Mouse (Mus musculus): Measurements from ENCODE around the gene Gm26566.

Gene Gm26566

DNA sequence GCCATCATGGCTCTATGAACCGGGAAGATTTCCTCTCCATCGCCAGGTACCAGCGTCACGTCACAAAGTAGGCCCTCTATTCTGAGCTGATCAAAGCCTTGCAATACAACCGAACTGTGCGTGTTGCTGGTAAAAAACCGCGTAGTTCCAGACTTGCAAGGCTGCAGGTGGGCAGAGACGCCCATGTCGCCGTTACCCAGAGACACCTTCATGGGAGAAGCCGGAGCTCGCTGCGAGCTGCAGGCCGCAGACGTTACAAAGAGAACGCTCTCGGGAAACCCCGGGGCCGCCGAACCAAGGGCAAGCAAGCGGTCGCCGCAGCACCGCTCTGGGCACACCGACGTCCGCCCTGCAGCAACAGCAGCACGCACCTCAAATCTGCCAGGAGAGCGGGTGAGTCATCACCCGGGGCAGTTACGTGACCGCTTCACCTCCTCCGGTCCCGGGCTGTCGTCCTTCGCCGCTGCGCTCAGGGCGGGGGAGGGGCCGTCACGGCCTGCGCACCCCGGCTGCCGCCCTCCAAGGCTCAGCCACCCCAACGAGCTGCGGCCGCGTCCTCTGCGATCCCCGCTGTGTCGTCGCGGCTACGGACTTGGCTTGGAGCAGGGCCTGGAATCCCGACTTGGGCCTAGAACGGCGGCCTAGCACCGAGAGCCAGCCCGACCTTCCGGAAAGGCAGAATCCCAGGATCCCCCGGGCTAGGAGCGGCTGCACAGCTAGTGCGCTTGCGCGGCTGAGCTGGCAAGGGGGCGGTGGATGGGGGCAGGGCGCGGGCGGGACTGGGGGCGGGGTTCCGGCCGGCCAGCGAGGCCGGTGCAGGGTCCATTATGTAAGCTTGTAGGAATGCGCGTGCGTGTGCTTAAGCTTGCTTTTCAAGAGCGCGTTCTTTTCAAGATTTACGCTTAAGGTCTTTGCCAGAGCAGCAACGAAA lies at the start of gene Gm26566, which contains the start of gene Klhl9:
Gm26566 (plus strand) TSS at position 15 of the 931 bp plus-strand sequence.
Klhl9 (minus strand) TSS at position 675 of the 931 bp plus-strand sequence.
- ATAC-seq (ENCODE audit: insufficient number of reproducible peaks, low FRiP score, low TSS enrichment), result peak; percentile 92

DNA sequence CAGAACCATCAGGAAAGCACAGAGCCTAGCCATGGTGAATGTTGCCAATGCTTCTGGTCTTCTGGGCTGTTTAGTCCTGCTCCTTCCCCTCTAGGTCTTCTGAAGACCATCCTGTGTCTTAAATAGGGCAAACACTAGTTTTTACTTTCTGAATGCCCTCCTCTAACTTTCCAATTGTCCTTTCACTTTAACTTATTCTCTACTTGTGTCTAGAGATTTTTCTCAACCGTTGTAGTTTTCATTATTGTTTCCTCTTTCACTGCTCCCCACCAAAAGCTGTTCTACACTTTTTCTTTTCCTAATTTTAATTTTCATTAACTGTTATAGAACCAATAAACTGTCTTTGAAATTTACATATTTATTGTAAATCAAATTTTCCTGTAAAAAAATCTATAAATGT lies 44.8 kb upstream of the Gm26566 start, which contains the start of gene Ifna16:
Ifna16 (minus strand) TSS at position 101 of the 400 bp plus-strand sequence.
- no peak for ATAC-seq (ENCODE audit: insufficient number of reproducible peaks, low FRiP score, low TSS enrichment)

DNA sequence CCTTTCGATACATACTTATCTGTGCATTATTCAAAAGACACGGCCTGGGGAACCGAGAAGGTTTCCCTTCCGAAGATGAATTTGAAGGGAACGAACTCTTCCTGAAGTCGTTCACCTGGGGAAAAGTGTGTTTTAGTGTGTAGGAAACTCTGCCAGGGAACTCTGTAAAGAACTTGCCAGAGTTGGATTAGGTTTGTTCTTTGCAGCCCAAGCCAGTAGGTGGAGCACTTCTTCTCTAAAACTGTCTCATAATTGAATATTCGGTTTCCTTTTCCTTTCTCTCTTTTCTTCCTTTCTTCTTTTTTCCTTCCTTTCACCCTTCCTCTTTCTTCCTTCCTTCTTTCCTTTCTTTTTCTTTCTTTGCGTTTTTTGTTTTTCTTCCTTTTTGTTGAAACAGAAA lies 41.2 kb upstream of the Gm26566 start:
- ATAC-seq (ENCODE audit: insufficient number of reproducible peaks, low FRiP score, low TSS enrichment), result no peak

DNA sequence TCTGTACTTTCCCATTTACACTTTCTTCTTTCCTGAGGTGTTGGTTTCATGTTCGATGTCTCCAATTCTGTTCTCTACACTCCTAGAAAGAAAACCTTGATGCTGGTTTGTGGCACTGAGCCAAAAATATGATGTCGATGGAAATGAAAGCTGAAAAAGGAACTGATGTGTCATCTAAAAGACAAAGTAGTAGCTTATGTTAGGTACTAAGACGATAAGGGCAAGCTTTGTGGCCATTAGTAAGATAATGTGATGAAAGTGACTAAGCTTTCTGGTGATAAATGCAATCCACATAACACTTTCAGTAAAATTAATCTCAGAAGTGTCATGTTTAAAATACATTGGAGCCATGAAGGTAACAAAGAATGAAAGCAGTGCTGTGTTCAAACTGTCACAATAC lies 40.3 kb upstream of the Gm26566 start:
- ATAC-seq (ENCODE audit: insufficient number of reproducible peaks, low FRiP score, low TSS enrichment), result no peak

DNA sequence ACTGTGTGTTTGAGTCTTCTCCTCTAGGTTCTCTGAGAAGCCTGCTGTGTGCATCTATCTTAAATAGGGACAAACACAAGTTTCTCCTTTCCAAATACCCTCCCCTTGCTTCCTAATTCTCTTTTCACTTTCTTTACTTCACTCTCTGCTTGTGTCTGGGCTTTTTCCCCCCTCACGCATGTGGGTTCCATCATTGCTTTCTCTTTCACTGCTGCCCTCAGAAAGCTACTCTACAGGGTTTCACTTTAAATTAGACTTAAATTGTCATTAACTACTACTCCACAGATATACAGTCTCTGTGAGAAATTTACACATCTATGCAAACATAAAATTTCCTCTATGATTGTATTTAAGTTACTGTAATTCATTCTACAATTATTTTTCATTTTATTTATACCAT lies 37.8 kb upstream of the Gm26566 start, which contains the start of gene Ifna2:
Ifna2 (minus strand) TSS at position 101 of the 400 bp plus-strand sequence.
- ATAC-seq (ENCODE audit: insufficient number of reproducible peaks, low FRiP score, low TSS enrichment), result no peak

DNA sequence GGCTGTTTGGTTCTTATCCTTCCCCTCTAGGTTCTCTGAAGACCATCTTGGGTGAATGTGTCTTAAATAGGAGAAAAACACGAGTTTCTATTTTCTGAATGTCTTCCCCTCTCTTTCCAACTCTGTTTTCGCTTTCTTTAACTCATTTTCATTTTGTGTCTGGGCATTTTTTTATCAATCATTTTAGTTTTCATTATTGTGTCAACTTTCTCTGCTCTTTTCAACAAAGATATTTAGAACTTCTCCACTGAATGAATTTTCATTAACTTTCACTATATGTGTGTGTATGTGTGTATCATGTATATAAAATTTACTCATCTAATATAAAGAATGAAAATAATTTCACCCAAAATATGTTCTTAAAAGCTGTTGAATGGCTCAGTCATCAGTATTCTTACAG lies 30.3 kb upstream of the Gm26566 start, which contains the start of gene Ifnab:
Ifnab (minus strand) TSS at position 101 of the 400 bp plus-strand sequence.
- ATAC-seq (ENCODE audit: insufficient number of reproducible peaks, low FRiP score, low TSS enrichment), result no peak

DNA sequence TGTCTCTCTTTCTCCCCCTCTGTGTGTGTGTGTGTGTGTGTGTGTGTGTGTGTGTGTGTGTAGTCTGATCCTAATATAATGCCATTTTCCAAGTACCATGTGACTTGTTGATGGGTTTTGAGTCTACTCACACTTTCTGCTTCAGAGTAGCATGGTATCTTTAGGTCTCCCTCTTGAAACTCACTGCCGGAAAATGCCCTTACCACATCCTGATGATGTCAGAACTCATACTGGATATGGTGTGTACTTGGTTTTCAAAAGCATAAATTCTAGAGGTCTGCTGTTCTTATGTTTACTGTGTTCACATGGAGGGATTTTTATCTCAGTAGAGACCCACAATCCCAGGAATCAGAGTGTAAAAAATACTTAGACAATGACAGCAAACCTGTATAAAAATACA lies 29.1 kb upstream of the Gm26566 start:
- no peak for ATAC-seq (ENCODE audit: insufficient number of reproducible peaks, low FRiP score, low TSS enrichment)

DNA sequence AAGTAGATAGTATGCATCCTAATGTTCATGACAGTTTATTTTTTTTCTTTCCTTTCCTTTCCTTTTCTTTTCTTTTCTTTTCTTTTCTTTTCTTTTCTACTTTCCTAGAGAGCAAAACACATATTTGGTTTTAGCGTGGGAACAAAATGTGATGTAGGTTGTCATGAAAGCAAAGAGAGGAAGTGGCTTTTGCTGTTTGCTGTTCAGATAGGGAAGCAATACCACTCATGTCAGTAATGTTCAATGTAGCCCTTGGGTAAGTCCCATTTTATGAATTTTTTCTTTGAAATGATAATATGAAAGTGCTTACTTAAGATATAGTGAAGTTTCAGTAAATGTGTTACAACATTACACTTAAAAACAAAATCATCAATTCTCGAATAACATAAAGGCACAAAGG lies 28.2 kb upstream of the Gm26566 start:
- ATAC-seq (ENCODE audit: insufficient number of reproducible peaks, low FRiP score, low TSS enrichment), result no peak

DNA sequence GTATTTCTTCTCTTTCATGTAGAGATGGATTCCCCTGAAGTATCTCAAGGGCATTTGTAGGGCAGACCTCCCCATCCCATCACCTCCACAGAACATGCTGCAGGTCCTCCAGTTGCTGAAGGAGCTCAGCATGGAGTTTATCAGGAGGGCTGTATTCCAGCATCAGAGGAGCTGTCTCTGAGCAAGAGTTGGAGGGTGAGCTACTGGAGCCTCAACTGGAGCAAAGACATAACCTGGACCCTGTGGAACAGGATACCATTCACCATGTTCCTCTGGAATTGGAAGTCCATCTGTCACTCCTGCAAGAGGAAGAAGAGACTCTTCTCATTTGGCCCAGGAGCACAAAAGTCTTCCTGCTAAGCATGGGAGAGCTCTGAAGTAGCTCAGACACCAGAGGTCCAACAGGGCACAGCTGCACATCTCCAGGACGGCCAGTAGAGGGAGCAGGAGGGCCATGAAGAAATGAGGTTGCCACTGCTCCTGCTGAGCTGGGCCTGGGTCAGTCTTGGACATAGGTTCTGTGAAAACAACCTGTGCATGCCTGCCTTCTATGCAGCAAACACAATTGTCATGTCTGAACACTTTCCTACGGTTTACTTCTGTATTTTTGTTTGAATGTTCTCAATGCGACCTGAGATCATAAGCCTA lies 25.2 kb upstream of the Gm26566 start:
- peak; percentile 87 for ATAC-seq (ENCODE audit: insufficient number of reproducible peaks, low FRiP score, low TSS enrichment)

DNA sequence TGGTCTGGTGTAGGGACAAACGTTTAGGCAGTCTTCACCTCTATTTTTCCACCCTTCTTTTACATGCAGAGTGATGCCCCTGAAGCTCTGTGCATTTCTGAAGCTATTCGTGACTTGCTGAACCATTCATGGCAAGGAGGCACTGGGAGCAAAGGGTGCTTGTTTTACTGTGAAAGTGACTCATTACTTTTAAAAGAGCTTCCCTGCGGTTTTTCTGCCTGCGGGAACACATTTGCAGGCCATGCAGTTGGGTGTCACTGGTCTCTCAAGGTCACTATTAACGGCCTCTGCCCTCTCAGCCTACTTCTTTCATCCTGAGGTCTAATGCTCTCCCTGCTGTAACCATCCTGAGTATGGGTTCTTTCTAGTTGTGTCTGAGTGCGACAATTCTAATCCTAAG lies 24.5 kb upstream of the Gm26566 start:
- ATAC-seq (ENCODE audit: insufficient number of reproducible peaks, low FRiP score, low TSS enrichment), result no peak

DNA sequence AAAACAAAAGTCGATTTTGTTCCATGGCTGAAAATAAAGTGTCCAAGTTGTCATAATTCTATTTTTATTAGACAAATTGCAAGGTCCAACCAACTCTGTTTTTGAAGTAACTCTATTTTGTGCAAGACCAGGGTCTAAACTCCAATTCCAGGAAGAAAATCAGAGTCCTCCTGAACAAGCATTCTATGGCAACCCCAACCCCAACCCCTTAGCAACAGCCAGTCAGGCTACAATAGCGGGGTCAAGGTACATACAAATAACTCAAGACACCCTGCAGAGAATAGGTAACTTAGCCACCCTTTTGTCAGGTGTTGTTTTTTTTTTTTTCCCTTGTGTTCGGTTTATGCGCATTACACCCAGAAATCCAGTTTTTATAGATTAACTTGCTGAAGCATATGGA lies 23.9 kb upstream of the Gm26566 start:
- ATAC-seq (ENCODE audit: insufficient number of reproducible peaks, low FRiP score, low TSS enrichment), result no peak

DNA sequence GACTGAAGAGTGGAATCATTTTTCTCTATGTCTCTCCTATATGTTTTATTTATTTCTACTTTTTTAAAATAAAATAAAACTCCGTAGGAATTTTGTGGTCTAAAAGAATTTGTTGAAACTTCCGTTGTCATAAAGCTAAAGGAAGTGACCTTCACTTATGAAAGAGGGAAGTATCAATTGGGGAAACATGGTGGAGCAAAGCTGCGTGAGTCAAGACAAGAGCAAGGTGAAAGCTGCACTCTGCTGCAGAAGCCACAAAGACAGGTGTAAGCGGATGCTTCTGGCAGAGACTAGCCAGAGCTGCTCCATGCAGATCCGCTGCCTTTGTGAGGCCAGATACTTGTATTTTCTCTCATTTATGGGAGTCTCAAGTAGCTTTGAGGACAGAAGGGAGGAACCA lies 22.8 kb upstream of the Gm26566 start:
- no peak for ATAC-seq (ENCODE audit: insufficient number of reproducible peaks, low FRiP score, low TSS enrichment)

DNA sequence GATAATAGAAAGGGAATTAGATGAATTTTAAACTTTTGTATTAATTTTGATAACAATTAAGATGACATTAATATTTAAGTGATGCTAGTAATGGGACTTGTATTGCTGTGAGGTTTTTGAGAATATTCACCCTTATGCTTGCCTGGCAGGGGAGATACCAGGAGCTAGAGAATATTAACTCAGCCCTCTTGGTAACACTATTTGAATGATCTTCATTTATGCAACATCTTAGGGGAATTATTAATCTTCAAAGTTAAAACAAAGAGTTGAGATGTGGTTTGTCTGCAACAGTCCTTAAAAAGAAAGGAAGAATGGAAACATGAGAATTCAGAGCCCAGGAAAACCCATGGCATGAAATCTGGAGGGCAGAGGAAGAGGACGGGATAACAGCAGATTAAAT lies 22.3 kb upstream of the Gm26566 start:
- ATAC-seq (ENCODE audit: insufficient number of reproducible peaks, low FRiP score, low TSS enrichment), result no peak

DNA sequence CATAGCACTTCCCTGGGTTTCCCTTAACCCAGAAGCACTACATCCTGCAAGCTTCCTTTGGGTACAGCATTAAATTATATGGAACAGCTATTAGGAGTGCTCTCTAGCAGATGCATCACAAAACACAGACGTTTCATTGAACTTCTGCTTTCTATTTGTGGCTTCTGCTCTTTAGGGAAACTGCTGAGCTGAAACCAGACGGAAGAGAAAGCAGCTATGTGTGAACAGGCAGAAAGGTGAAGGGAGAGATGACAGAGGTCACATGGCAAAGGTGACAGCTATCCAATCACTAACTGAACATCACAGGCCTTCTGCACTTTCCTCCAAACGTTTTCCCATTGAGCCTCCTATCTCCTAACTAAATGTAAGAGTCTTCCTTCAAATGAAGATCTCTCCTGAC lies 15.7 kb upstream of the Gm26566 start:
- no peak for ATAC-seq (ENCODE audit: insufficient number of reproducible peaks, low FRiP score, low TSS enrichment)

DNA sequence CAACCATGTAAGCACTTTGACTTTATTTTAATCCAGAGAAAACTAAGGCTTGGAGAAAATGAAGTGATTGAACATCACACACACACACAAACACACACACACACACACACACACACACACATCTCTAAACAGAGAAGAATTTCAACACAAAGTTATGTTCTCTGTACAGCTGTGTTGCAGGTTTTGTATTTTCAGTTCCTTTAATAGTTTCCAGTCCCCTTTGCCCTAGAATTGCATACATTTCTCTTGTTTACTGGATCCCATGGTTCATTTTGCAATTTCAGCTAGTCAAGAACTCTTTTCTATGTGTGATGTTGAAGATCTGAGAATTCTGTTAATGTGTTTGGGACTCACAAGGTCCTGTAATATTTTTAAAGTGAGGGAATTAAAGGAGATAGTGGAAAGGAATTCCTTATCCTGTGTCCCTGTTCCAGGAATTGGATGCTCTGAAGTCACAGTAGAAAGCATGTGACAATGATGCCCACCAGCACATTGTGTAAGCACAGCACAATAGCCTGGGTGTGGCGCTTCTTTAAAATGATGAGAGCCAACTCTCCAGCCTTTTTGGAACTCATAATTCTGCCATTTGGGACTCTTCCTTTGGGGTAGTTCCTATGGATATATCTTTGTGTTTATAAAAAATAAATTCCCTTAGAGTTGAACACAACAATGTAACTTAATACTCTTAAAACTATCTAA lies 14.3 kb upstream of the Gm26566 start:
- no peak for ATAC-seq (ENCODE audit: insufficient number of reproducible peaks, low FRiP score, low TSS enrichment)

DNA sequence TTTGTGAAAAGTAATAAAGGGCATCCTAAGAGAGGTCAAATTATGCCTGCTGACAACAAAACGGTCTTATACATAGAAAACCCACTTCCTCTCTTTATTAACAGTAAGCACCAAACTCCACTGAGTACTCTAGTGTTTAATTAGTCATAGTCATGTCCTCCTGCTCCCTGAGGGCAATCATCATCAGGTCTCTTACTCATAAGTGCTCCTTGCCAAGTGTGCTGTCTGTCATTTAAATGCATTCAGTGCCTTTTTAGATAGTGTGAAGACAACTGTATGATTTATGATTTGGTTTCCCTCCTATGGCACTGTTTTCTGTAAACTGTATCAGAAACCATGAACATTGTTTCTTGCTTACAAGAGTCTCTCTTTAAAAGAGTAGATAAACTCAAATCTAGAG lies 7.3 kb upstream of the Gm26566 start:
- ATAC-seq (ENCODE audit: insufficient number of reproducible peaks, low FRiP score, low TSS enrichment), result no peak

DNA sequence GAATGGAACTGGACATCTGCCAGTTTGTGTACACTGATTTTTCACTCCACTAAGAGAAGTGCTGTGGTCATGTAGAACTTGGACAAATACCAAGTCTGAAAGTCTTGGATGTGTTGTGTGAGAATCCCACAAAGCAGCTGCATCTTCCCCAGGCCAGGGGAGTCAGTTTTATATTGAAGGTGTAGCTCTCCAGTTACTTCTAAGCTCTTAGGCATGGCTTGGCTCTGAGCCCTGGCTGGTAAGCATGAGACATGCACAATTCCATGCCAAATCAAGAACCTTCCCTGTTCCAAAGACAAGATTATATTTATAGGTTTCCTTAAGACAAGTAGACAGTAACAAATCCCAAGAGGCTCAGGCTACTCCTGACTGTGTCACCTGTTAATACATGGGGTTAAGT lies 6.5 kb upstream of the Gm26566 start:
- ATAC-seq (ENCODE audit: insufficient number of reproducible peaks, low FRiP score, low TSS enrichment), result no peak

DNA sequence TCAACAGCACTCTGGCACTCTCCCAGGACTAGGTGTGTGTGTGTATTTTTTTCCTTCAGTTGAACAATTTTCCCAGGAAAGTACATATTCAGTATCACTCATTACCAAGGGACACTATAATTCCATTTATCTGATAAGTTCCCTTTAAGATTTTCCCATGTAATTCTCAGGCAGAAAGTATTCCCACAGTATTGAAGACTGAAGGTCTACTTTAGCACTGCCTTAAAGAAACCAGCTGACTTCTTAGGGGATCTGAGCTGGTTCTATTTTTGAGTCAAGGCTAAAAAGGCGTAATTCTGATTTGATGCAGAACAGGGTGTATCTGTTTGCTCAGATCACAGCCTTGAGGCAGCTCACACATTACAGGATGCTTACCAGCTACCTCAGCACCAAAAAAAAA lies 2.9 kb upstream of the Gm26566 start:
- ATAC-seq (ENCODE audit: insufficient number of reproducible peaks, low FRiP score, low TSS enrichment), result no peak

DNA sequence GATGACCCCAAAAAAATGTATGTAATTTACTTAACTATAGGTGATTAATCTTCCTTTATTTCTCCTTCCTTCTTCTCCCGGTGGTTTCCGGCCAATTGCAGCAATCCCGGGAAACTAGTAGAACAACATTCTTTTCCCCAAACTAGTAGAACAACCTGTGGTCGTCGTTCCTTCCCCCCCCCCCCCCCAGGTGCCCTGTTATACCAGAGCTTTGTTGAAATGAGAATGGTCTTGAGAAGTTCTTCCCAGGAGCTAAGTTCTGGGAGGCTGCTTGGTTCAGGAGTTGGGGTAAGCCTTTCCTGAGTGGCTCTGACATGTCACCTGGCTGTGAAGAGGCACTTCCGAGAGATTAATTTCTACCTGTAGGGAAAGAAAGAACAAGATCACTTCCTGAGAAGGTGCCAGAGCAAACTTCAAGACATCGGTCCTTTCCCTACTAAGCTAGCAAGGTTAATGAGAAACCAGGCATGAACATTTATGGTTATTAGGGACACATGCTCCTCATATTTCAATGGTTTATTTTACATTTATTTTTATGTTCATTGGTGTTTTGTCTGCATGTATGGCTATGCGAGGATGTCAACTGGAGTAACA lies 2.0 kb downstream of the Gm26566 start:
- ATAC-seq (ENCODE audit: insufficient number of reproducible peaks, low FRiP score, low TSS enrichment), result no peak

DNA sequence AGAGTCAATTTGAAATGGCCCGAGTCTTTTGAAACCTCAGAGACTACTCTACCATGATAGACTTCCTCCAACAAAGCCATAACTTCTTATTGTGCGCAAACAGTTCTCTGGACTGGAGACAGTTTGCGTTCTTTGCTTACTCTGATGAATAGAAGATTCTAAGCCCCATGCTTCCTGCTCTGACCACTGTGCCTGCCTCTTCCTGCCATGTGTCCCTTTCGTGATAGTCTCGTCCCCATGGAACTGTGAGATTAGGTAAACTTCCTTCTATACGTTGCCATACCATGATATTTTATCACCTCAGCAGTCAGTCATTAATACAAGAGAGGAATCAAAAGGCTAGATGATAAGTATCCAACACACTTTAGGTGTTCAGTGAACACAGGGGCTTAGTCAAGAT lies 5.1 kb downstream of the Gm26566 start:
- no peak for ATAC-seq (ENCODE audit: insufficient number of reproducible peaks, low FRiP score, low TSS enrichment)

All from cerebellum, adult (tissue).